Mouse (Mus musculus): Measurements from ENCODE around the gene Fhad1. TPM values are rescaled to one million over a fixed set of nuclear protein-coding genes. Genes with fewer than 3 reads are reported as not detected.
A peak's percentile ranks its signal among the peaks of the same experiment; 100 is the strongest.
"Not testable (repeated sequence)": the region's sequence is repeated elsewhere in the genome, so short reads cannot be mapped to it uniquely, and the experiment has no call there.

Fhad1 gene
- polyA plus RNA-seq, 1 experiment: 0.28 TPM

- H3K36me3 ChIP-seq (ENCODE audit: control insufficient read depth, insufficient read depth, low read length): no peaks in the 10 kb centered on the region
- DNase-seq: no peak
- 65% methylated on average over 22 of the region's 22 CpGs for WGBS
- TF ChIP-seq CTCF (conservative IDR thresholded peaks at IDR 0.05; ENCODE audit: insufficient read depth, insufficient read length, low read depth, low read length): no peak
- TF ChIP-seq POLR2A (IDR thresholded peaks at IDR 0.05; ENCODE audit: low read depth, low read length): no peak
- H3K4me3 ChIP-seq (ENCODE audit: insufficient read depth, low read depth, low read length): no peak overlapping the region
- H3K4me1 ChIP-seq (ENCODE audit: control insufficient read depth, insufficient read depth, low read length): peaks cover 36% of the 10 kb centered on the region
- H3K27ac ChIP-seq (ENCODE audit: insufficient read depth, low read depth, low read length): no peak overlapping the region
- no peaks in the 10 kb centered on the region for H3K27me3 ChIP-seq (replicated peaks; ENCODE audit: control insufficient read depth, insufficient read depth, low read length)
Observed at GRCm38 (mm10) chr4:142057529-142058216, 42.8 kb upstream of the Fhad1 start.

- Histone ChIP-seq H3K36me3 (ENCODE audit: control insufficient read depth, insufficient read depth, low read length) (no peaks in the 10 kb centered on the region), H3K27me3 (replicated peaks; ENCODE audit: control insufficient read depth, insufficient read depth, low read length) (no peaks in the 10 kb centered on the region)
Observed at GRCm38 (mm10) chr4:142055600-142055999, 40.7 kb upstream of the Fhad1 start.

GRCm38 (mm10) chr4:142054580-142054979 is 39.7 kb upstream of the Fhad1 start:
- no peaks in the 10 kb centered on the region for H3K27me3 ChIP-seq (replicated peaks; ENCODE audit: control insufficient read depth, insufficient read depth, low read length)
- H3K4me3 ChIP-seq (ENCODE audit: insufficient read depth, low read depth, low read length): no peak overlapping the region
- H3K36me3 ChIP-seq (ENCODE audit: control insufficient read depth, insufficient read depth, low read length): no peaks in the 10 kb centered on the region
- no peak for TF ChIP-seq POLR2A (IDR thresholded peaks at IDR 0.05; ENCODE audit: low read depth, low read length)
- no peak for TF ChIP-seq CTCF (conservative IDR thresholded peaks at IDR 0.05; ENCODE audit: insufficient read depth, insufficient read length, low read depth, low read length)
- H3K4me1 ChIP-seq (ENCODE audit: control insufficient read depth, insufficient read depth, low read length): peaks cover 40% of the 10 kb centered on the region
- H3K27ac ChIP-seq (ENCODE audit: insufficient read depth, low read depth, low read length): peak overlapping the region; percentile 89; the same call in 1 of the 2 replicates
- 71% methylated on average over 11 of the region's 11 CpGs for WGBS
- peak; percentile 52 for DNase-seq

More at GRCm38 (mm10) chr4:142055600-142055999, 40.7 kb upstream of the Fhad1 start:
- no peak for DNase-seq
- 0 out of 2 replicates have a peak overlapping the region, but pooled peaks have one; percentile 8 for H3K27ac ChIP-seq (ENCODE audit: insufficient read depth, low read depth, low read length)
- 75% methylated on average over 8 of the region's 8 CpGs for WGBS
- no peak overlapping the region for H3K4me3 ChIP-seq (ENCODE audit: insufficient read depth, low read depth, low read length)
- peaks cover 32% of the 10 kb centered on the region for H3K4me1 ChIP-seq (ENCODE audit: control insufficient read depth, insufficient read depth, low read length)
- no peak for TF ChIP-seq CTCF (conservative IDR thresholded peaks at IDR 0.05; ENCODE audit: insufficient read depth, insufficient read length, low read depth, low read length)
- no peak for TF ChIP-seq POLR2A (IDR thresholded peaks at IDR 0.05; ENCODE audit: low read depth, low read length)

- no peaks in the 10 kb centered on the region for H3K27me3 ChIP-seq (replicated peaks; ENCODE audit: control insufficient read depth, insufficient read depth, low read length)
- DNase-seq: peak; percentile 53
- H3K36me3 ChIP-seq (ENCODE audit: control insufficient read depth, insufficient read depth, low read length): no peaks in the 10 kb centered on the region
- H3K4me3 ChIP-seq (ENCODE audit: insufficient read depth, low read depth, low read length): no peak overlapping the region
- WGBS: 31% methylated on average over 9 of the region's 9 CpGs
- peak overlapping the region; percentile 89 for H3K27ac ChIP-seq (ENCODE audit: insufficient read depth, low read depth, low read length)
- TF ChIP-seq CTCF (conservative IDR thresholded peaks at IDR 0.05; ENCODE audit: insufficient read depth, insufficient read length, low read depth, low read length): no peak
- TF ChIP-seq POLR2A (IDR thresholded peaks at IDR 0.05; ENCODE audit: low read depth, low read length): no peak
- H3K4me1 ChIP-seq (ENCODE audit: control insufficient read depth, insufficient read depth, low read length): peaks cover 47% of the 10 kb centered on the region
Observed at GRCm38 (mm10) chr4:142053661-142054448, 39.0 kb upstream of the Fhad1 start.

- Histone ChIP-seq H3K27ac (ENCODE audit: insufficient read depth, low read depth, low read length) (peak overlapping the region; percentile 89), H3K27me3 (replicated peaks; ENCODE audit: control insufficient read depth, insufficient read depth, low read length) (no peaks in the 10 kb centered on the region), H3K36me3 (ENCODE audit: control insufficient read depth, insufficient read depth, low read length) (no peaks in the 10 kb centered on the region), H3K4me1 (ENCODE audit: control insufficient read depth, insufficient read depth, low read length) (peaks cover 50% of the 10 kb centered on the region), H3K4me3 (ENCODE audit: insufficient read depth, low read depth, low read length) (no peak overlapping the region)
- peak; percentile 65 for DNase-seq
- 41% methylated on average over 4 of the region's 4 CpGs for WGBS
- TF ChIP-seq CTCF (conservative IDR thresholded peaks at IDR 0.05; ENCODE audit: insufficient read depth, insufficient read length, low read depth, low read length) (no peak), POLR2A (IDR thresholded peaks at IDR 0.05; ENCODE audit: low read depth, low read length) (no peak)
Observed at GRCm38 (mm10) chr4:142053261-142053660, 38.4 kb upstream of the Fhad1 start.

DNA sequence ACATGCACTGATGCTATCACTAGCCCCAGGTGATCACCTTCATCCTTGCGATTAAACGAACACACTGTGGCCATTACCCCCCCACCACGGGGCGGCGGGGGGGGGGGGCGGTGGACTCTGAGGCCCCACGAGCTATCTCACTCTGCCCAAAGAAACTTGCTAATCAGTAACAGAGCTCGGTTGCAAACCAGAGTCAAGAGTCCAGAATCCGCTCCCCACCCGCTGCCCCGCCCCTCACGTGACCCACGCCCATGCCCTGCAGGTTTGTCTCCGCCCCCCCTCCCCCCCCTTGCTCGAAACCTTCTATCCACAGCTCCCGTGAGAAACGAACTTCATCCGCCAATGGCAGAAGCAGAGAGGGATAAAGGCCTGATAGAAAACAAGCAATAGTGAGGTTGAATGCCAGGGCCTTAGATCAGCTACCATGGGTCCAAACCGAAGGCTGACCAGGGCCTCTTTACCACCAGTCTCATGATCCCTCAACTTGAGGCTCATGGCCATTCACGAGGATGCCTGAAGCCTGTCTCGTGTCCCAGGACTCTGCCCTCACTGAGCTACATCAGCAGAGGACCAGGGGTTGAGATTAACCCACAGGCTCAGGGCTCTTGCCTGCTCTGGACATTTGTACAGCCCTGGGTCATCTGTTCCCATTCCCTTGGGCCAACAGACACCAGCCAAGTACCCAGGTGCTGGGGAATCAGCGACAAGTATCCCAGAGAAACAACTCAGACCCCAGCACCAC is 37.7 kb upstream of the Fhad1 start:
- H3K4me3 ChIP-seq (ENCODE audit: insufficient read depth, low read depth, low read length): no peak overlapping the region
- H3K36me3 ChIP-seq (ENCODE audit: control insufficient read depth, insufficient read depth, low read length): no peaks in the 10 kb centered on the region
- H3K4me1 ChIP-seq (ENCODE audit: control insufficient read depth, insufficient read depth, low read length): peaks cover 57% of the 10 kb centered on the region
- H3K27me3 ChIP-seq (replicated peaks; ENCODE audit: control insufficient read depth, insufficient read depth, low read length): no peaks in the 10 kb centered on the region
- H3K27ac ChIP-seq (ENCODE audit: insufficient read depth, low read depth, low read length): peak overlapping the region; percentile 89
- peak; percentile 90 for DNase-seq
- 29% methylated on average over 22 of the region's 22 CpGs for WGBS
- no peak for TF ChIP-seq CTCF (conservative IDR thresholded peaks at IDR 0.05; ENCODE audit: insufficient read depth, insufficient read length, low read depth, low read length)

DNA sequence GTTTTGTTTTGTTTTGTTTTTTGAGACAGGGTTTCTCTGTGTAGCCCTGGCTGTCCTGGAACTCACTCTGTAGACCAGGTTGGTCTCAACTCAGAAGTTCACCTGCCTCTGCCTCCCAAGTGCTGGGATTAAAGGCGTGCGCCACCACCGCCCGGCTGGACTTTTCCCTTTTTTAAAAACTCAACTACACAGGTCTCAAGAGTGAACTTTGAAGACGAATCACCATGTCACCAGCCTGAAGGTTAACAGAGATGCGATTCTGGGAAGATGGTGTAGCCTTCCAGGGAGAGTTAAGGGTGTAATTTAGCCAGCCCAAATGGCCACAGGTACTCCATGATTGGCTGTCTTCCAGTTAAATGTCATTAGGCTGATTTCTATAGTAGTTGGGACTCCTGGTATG is 37.0 kb upstream of the Fhad1 start:
- not testable (repeated sequence) for H3K36me3 ChIP-seq (ENCODE audit: control insufficient read depth, insufficient read depth, low read length); H3K27me3 ChIP-seq (replicated peaks; ENCODE audit: control insufficient read depth, insufficient read depth, low read length); H3K4me3 ChIP-seq (ENCODE audit: insufficient read depth, low read depth, low read length)
- WGBS: 57% methylated on average over 6 of the region's 6 CpGs
- H3K4me1 ChIP-seq (ENCODE audit: control insufficient read depth, insufficient read depth, low read length): peaks cover 61% of the 10 kb centered on the region
- H3K27ac ChIP-seq (ENCODE audit: insufficient read depth, low read depth, low read length): peak overlapping the region; percentile 78
- DNase-seq: peak; percentile 88

Data from kidney, adult 2 months (tissue).